In genomic region chr12:55438611-55439137, GRCm38 (mm10) we compare ENCODE assay signal across 9 mouse cellular contexts. TPM values are rescaled to one million over a fixed set of nuclear protein-coding genes. Genes with fewer than 3 reads are reported as not detected.
DNase-seq lines count a peak whose midpoint lies in the region; ATAC-seq and TF ChIP-seq lines count a peak whose summit lies in the region.
"Had no signal": no experiment of that assay in that cellular context is flagged by ENCODE, and none has a peak within 500 bp of the region (broad histone marks: within the 10 kb centered on the region; RNA-seq: fewer than 3 reads in every experiment).

No protein-coding gene starts in this region.

- H3K27ac ChIP-seq in spleen, adult 2 months (ENCODE audit: insufficient read depth, low read length), result peak overlapping the region; percentile 14; the same call in 1 of the 2 replicates
- H3K27ac ChIP-seq in forebrain, embryonic 12.5 days, result peak overlapping the region; percentile 50; the same call in 1 of the 2 replicates
- H3K27ac ChIP-seq in limb, embryonic 15.5 days, result peak overlapping the region; percentile 79

- 0 out of 2 replicates have a peak overlapping the region, but pooled peaks have one; percentile 27 for H3K4me3 ChIP-seq in spleen, adult 2 months (ENCODE audit: extremely low read depth, insufficient read depth, insufficient read length)
- H3K4me3 ChIP-seq in forebrain, embryonic 12.5 days (replicated peaks), result no peak overlapping the region; the same call in 1 of the 2 replicates
- no peak overlapping the region for H3K4me3 ChIP-seq in limb, embryonic 15.5 days
- H3K4me3 ChIP-seq: erythroblast, embryonic 14.5 days had no signal

- peak; percentile 44; the same call in 1 of the 2 replicates for ATAC-seq in forebrain, embryonic 12.5 days (ENCODE audit: low FRiP score)
- ATAC-seq in limb, embryonic 15.5 days (ENCODE audit: insufficient number of reproducible peaks, low FRiP score, low TSS enrichment, low read depth), result 0 out of 2 replicates have a peak, but pooled peaks have one; percentile 9

- peak overlapping the region; percentile 49 for H3K9ac ChIP-seq in forebrain, embryonic 12.5 days
- H3K9ac ChIP-seq in limb, embryonic 15.5 days, result no peak overlapping the region

- TF ChIP-seq CTCF in spleen, adult 2 months (IDR thresholded peaks at IDR 0.05; ENCODE audit: extremely low read depth, insufficient read depth, insufficient read length, insufficient replicate concordance), result no peak

- peak in 1 of 2 experiments; percentile 21 for DNase-seq in spleen, adult 2 months (ENCODE audit: low read depth in 1 of 2, low spot score in 2 of 2)
- DNase-seq in spleen, adult 18-20 months, result no peak
- no peak for DNase-seq in layer of hippocampus, adult 11-12 months (ENCODE audit: low spot score)
- DNase-seq in natural killer cell, adult 2 months (ENCODE audit: low spot score in 2 of 2), result no peak
- no peak for DNase-seq in lung, postnatal 14 days
- no peak for DNase-seq in spleen, postnatal 10 days (ENCODE audit: low spot score in 2 of 2)

- H3K4me2 ChIP-seq in forebrain, embryonic 12.5 days, result peak overlapping the region; percentile 46
- peak overlapping the region; percentile 34 for H3K4me2 ChIP-seq in limb, embryonic 15.5 days

- no peaks in the 10 kb centered on the region for H3K36me3 ChIP-seq in spleen, adult 2 months (ENCODE audit: control insufficient read depth, insufficient read depth, low read length)
- H3K36me3 ChIP-seq in forebrain, embryonic 12.5 days (replicated peaks), result no peaks in the 10 kb centered on the region
- H3K36me3 ChIP-seq in limb, embryonic 15.5 days, result no peaks in the 10 kb centered on the region

- TF ChIP-seq POLR2A in spleen, adult 2 months (IDR thresholded peaks at IDR 0.05; ENCODE audit: low read depth, low read length), result no peak

- H3K9me3 ChIP-seq in forebrain, embryonic 12.5 days, result no peaks in the 10 kb centered on the region
- no peaks in the 10 kb centered on the region for H3K9me3 ChIP-seq in limb, embryonic 15.5 days

- 28% methylated on average over 11 of the region's 11 CpGs for WGBS in spleen, adult 2 months
- 5% methylated on average over 11 of the region's 11 CpGs for WGBS in forebrain, embryonic 12.5 days
- WGBS in limb, embryonic 15.5 days, result 9% methylated on average over 11 of the region's 11 CpGs

- no peaks in the 10 kb centered on the region for H3K27me3 ChIP-seq in spleen, adult 2 months (ENCODE audit: control insufficient read depth, insufficient read depth, low read length)
- H3K27me3 ChIP-seq in forebrain, embryonic 12.5 days, result no peaks in the 10 kb centered on the region
- H3K27me3 ChIP-seq in limb, embryonic 15.5 days, result no peaks in the 10 kb centered on the region

- H3K4me1 ChIP-seq in spleen, adult 2 months (ENCODE audit: control insufficient read depth, insufficient read depth, insufficient read length), result peaks cover 31% of the 10 kb centered on the region; the same call in 1 of the 2 replicates
- H3K4me1 ChIP-seq in forebrain, embryonic 12.5 days, result peaks cover 15% of the 10 kb centered on the region
- peaks cover 39% of the 10 kb centered on the region for H3K4me1 ChIP-seq in limb, embryonic 15.5 days

RNA-seq across cellular contexts. Expression of gene Nfkbia, which starts 53.8 kb away (rescaled TPM):
- polyA plus RNA-seq in spleen, adult 2 months (2012; rRNA removed), result 287 and 388 TPM in 2 replicates
- 36.4 and 39.6 TPM in 2 replicates for polyA plus RNA-seq in forebrain, embryonic 12.5 days (2016; fragmentation: Nextera tagmentation; extraction: Ambion mirVana)
- polyA plus RNA-seq in limb, embryonic 15.5 days (2015; fragmentation: Nextera tagmentation; extraction: Ambion mirVana), result 139 and 155 TPM in 2 replicates

RNA-seq across cellular contexts. Expression of gene Psma6, which starts 54.7 kb away (rescaled TPM):
- polyA plus RNA-seq in spleen, adult 2 months (2012; rRNA removed), result 16.5 and 20.1 TPM in 2 replicates
- polyA plus RNA-seq in forebrain, embryonic 12.5 days (2016; fragmentation: Nextera tagmentation; extraction: Ambion mirVana), result 425 and 437 TPM in 2 replicates
- 373 and 378 TPM in 2 replicates for polyA plus RNA-seq in limb, embryonic 15.5 days (2015; fragmentation: Nextera tagmentation; extraction: Ambion mirVana)

Comparison
In these comparisons a context has a peak if more than half of its experiments do, and no peak if none do; other contexts are left out.
1. H3K27ac ChIP-seq: peak in every context shown above with its lines; median percentile 79 in limb, embryonic 15.5 days; 50 in forebrain, embryonic 12.5 days; 14 in spleen, adult 2 months.
2. RNA of gene Psma6, which starts 54.7 kb away (polyA plus RNA-seq): 425 to 437 TPM in forebrain, embryonic 12.5 days and 373 to 378 TPM in limb, embryonic 15.5 days; 16.5 to 20.1 TPM in spleen, adult 2 months; every median in the first group is over 10 times any median in the second.